Mouse (Mus musculus) left cerebral cortex, postnatal 4 days (tissue): ENCODE results near the gene Acss3. TPM values are rescaled to one million over a fixed set of nuclear protein-coding genes. Genes with fewer than 3 reads are reported as not detected.

Experiments used
- total RNA-seq, 2 experiments: library from RNA; stranded (reverse); gene quantifications; 2 replicates each; pipeline ENCODE4 v1.2.3; 2021

Gene Acss3
- total RNA-seq, 2 experiments from 2014 or later: 0.68 to 0.74 TPM

Other genes starting within 250 kb of the Acss3 start
- gene Lin7a, start 148.0 kb upstream of the Acss3 start, total RNA-seq: 10 to 100 TPM; 16.4 to 19.0 TPM